Mouse (Mus musculus): ENCODE results near the gene Clstn3.
"Not testable (repeated sequence)": the region's sequence is repeated elsewhere in the genome, so short reads cannot be mapped to it uniquely, and the experiment has no call there.

The Clstn3 gene

DNA sequence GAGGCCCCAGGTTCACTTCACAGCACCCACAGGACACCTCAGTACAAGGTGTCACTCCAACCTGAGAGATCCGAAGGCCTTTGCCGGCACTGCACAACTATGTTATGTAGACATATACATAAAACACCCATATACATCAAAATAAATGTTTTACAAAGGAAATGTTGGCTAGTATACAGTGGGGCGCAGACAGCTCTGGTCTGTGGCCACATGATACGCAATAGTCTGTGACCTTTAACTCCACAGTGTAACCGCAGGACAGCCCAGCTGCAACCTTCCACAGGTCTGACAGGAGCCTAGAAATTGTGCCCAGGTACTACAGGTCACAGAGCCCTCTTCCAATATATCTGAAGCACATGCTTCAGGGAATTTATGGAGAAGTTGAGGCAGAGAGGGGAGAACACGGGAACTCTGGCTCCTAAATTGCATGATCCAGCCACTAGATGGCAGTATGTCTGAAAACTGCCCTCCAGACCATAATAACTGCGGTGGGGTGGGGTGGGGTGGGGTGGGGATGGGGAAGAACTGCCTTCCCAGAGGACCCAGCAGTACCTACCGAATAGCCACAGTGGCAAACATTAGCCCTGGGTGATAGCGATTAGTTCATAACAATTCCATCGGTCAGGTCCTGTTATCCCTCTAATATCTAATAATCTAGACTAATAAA lies 16.3 kb downstream of the Clstn3 start:
- DNase-seq, result no peak

DNA sequence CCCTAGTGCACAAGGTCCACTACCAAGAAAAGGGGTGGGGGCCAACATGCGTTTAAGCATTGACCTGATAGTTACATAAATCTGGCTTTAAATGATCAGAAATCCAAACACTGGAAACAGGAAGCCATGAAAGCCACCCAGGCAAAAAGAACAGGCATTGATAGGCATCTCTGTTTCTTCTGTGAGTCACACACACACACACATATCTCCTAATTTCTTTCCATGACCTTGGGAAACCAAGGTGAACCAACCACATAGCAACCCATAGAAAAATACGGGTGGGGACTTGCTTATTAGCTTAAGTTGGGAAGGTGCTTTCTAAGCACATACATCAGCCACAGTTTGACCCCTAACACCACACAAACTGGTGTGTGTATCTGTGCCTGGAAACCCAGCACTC lies 17.2 kb downstream of the Clstn3 start:
- DNase-seq, result no peak

DNA sequence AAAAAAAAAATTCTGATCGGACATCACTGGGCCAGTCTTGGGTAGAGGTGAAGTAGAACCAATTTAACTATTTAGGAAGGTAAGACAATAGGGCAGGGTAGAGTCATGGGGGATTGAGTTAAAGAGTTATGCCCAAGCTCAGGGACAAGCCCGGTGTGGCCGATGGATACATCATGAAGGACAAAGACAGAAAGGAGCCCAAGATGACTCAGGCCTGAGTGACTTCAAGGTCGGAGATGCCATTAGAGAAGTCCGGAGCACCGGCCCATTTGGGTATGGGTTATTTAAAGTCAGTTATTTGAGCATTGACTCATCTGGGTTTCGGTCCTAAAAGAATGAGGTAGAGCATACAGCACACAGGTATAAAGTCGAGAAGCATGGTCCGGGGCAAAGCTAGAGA lies 18.1 kb downstream of the Clstn3 start:
- DNase-seq, result no peak

DNA sequence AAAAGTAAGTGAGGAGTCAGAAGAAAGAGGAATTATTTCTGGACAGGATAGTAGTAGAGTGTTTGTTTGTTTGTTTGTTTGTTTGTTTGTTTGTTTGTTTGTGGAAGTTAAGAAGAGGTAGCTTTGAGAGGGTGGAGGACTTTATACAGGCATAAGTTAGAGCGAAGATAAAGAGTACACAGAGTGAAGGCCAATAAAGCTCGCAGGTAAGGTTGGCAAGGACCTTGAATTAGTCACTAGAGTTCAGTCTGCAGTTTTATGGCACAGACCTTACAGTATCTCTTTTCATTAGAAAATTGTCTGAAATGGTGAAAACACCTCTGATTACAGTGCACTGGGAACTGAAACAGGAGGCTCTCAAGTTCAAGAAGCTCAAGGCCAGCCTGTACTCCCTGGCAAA lies 18.6 kb downstream of the Clstn3 start:
- DNase-seq, result no peak

DNA sequence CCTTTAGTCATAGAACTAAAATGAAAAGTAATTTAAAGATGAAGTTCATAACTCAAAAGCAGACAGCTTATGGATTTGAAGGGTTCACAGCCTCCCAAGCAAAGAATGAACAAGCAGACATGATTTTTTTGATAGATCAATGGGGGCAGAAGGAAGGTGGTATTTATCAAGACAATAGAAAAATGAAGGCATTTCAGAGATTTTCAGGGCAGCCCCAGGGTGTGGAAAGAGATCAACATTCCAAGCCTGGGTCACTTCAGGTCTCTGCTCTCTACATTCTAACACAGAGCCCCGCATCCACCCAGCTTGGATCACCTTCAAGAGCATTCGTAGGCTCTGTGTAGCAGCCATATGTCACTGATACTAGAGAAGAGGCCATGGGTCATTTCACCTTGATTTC lies 21.3 kb downstream of the Clstn3 start:
- no peak for DNase-seq

DNA sequence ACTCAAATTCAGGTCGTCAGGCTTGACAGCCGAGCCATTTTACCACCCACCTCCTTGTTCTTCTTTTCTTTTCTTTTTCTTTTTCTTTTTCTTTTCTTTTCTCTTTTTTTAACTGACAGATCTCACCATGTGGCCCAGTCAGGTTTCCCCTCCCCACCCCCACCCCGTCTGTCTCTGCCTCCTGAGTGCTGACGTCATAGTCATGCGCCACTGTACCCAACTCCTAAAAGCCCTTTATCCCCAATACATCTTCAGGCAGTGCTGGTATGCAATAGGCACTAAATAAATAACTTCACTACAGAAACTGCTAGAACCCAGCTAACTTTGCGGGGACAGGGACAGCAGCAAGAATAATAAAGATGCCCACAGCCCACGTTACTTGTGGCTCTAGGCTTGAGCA lies 28.3 kb downstream of the Clstn3 start:
- DNase-seq, result no peak

DNA sequence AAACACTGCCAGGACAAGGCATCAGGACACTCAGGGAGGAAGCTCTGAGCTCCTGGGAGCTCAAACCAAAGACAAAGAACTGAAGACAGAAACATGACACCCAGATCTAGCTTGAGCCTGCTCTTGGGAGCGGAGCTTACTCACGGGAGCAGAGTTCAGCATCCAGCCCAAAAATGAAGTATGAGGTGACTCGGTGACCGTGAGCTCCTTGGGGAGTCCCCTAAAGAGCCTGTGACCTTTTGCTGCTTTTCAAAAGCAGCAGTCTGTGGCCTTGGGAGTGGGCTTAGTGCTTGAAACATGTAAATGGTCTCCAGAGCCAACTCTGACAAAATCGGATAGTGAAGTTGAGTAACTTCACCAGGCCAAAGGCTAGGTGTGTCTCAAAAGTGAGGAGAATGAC lies 29.4 kb downstream of the Clstn3 start:
- DNase-seq, result no peak

DNA sequence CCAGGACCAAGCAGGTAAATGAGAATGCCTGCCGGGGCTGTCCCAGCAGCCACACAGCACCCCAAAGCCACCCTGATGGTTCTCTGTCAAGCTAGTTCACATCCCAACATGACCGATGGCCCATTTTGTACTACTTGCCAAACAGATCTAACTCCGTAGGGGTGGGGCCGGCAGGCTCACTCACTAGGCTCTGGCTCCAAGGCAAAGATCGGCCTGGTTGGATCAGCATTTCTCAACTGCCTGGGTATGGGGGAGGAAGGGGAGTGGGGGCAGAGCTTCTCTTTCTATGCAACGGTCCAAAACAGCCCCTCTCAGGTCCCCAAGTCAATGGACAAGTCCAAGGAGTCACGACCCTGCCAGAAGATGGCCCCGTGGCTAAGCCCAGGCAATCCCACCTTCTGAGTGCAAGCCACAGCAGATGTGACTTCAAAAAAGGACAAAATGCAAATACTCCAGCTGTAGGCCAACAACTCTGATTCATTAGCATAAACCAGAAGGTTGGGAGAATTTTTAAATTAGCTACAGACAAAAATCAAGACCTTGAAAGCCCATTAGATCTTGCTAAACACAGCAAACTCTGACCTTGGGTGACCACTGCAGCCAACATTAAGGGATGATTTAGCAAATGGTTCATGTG lies 30.8 kb downstream of the Clstn3 start:
- DNase-seq, result no peak

DNA sequence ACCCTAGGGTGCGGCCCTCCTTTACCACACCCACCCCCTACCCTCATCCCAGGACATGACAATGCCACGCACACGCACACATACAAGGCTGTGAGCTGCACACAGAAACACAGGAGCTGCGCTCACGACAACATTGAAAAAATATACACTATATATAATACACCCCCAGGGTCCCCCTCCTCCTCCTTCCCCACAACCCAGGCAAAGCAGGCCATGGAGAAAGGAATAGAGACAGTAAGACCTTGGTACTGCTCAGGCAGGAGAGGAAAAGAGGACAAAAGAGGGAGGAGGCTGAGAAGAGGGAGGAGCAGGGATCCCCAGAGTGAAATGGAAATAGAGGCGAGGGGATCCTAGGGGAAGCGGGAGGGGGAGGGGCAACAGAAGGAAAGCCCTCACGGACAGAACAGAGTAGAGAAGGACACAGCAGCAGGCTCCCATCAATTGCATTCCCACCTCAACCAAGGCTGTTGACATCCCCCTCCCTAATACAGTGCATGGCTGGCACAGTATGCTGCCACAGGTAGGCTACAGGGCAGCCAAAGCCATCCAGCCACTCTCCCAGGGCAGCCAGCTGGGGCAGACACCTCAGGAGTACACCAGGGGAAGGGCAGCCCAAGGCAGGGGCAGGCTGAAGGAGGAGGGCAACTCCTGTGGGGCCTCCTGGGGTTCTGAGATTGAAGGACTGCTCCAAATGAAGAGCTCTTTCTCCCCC lies 33.7 kb downstream of the Clstn3 start:
- DNase-seq, result no peak

DNA sequence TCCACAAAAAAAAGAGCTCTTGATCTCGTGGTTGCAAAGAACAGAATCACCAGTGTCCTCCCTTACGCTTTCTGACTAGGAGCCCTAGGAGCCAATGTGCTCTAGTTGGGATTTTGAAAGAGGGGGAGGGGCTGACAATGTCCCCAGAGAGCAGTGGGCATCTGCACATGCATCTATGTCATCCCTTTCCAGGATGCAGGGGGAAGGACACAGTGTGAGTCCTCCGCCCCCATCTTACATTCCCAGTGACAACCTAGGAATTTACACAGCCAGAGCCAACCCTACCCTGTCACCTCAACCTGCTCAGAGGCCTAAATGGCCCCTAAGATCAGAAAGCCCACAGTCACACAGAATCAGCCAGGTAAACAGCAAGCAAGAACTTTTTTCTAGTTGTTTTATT lies 34.2 kb downstream of the Clstn3 start:
- no peak for DNase-seq

DNA sequence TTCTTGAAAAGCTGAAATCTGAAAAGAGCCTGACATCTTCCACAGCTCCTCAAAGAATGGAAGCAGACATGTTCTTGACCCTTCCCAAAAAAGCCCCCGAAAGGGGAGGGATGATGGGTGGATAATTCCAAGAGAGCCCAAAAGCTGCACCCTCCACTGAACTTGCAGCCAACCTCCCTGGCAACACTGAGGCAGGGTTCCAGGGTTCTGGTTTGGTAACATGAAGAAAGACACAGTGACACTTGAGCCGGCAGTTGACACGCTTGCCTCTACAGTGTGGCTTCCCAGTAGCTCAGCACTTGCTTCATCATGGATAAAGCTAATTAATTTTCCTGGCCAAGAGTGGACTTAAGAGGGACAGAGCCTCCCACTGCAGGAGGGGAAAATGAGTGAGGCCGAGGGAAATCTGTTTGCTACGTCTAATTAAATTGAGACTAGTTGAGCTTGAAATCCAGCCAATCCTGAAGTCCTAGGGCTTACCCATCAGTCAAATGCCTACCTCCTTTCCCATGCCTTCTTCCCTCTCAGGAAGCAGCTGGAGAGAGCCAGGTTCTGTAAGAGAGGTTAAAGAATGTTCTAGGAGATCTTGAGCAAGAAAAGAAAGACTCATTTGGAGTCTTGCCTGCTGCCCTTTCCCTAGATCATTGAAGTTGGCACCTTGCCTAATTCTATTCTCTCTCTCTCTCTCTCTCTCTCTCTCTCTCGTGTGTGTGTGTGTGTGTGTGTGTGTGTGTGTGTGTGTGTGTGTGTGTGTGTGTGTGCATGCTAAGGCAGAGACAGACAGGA lies 36.6 kb downstream of the Clstn3 start:
- no peak for DNase-seq

DNA sequence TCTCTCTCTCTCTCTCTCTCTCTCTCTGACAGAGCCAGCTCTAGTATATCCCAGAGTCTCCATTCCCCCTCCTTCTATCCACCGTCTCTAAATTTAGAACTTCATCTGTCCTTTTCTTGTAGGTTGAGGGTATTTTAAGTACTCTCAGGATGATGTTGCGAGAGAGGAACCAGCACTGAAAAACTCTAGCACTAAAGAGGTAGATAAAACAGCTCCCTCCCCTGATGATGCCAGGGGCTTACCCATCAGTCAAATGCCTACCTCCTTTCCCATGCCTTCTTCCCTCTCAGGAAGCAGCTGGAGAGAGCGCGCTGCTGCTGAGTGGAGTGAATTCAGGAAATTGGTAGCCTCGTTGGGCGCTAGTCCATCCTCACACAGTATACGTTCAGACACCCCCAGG lies 37.3 kb downstream of the Clstn3 start:
- DNase-seq, result peak; percentile 51

DNA sequence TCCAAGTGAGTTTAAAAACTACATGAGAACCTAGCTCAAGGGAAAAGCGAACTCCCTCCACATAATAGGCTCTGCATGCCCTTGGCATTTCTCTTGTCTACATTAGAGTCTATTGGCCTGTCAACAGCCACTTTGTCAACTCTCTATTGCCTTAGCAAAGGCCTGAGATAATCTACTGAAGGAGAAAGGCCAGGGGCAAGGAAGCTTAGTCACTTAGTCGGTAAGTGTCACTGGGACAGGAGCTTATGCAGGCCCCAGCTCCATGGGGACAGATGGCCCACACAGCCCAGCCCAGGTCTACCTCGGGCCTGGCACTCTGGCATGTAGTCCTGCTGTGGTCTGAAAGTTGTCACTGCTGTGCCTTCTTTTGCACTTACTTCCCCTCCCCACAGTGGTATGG lies 38.0 kb downstream of the Clstn3 start:
- no peak for DNase-seq

DNA sequence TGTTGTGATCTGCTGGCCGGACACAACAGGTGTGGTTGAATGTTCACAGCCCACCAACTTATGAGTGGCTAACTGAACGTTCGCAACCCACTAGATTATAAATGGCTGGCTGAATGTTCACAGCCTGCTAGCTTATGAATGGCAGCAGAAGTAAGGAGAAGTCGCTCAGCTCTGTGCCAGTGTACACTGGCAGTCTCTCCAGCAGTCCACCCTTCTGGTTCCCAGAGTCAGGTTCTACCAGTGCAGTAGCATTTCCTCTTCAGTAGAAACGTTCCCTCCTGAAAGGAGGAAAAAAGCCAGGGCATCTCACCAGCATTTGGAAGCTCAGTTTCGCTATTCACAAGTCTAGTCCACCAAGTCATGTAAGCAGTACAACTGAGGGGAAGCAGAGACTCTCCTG lies 39.1 kb downstream of the Clstn3 start:
- no peak for DNase-seq

DNA sequence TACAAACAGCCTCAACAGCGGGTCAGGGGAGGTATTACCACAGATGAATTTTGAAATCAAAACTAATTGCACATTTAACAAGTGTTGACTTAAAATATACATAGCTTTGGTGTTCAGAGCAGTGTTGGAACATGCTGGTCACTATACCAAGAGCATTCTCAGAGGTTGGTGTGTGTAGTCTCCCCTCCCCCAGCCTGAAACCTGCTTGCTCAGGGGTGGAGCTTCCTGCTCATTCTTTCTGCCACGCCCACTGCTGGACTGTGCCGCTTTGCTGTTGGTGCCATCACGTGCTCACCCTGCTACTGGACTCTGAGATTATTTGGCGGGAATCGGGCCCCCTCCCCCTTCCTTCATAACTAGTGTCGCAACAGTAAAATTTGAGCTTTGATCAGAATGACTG lies 39.6 kb downstream of the Clstn3 start:
- DNase-seq, result not testable (repeated sequence)

DNA sequence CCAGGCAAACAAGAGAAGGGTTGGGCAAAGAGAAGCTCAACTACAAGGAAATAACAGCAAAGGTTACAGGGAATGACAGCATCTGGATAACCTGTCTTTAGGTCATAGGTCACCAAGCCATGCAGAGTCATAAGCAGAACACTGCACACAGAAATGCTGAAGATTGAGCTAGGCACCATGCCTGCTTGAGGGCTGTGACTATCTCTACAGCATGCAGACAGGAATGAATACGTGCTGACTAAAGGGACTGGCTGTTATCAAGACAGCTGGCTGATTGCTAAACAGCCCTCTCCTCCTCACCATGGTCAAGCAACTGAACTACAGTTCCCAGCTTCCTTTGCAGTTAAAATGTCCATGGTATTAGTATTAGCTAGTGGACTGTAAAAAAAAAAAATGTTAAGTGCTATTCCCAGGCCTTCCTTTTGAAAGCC lies 40.5 kb downstream of the Clstn3 start:
- DNase-seq, result no peak

DNA sequence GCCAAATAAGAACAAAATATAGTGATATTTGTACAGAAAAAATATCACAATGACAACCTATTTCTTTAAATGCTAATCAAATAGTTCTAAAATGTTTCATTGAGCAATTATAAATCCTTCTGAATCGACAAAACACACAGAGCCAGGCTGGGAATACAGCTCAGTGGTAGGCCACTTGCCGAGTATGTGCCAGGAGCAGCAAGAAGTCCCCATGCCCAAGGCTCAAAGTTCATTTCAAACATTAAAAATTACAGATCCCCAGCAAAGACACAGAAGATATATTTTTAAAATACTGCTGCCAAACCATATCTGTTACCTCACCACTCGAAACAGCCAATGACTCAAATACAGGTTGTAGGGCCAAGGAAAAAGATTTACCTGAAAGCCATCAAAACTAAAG lies 45.9 kb downstream of the Clstn3 start:
- DNase-seq, result no peak

DNA sequence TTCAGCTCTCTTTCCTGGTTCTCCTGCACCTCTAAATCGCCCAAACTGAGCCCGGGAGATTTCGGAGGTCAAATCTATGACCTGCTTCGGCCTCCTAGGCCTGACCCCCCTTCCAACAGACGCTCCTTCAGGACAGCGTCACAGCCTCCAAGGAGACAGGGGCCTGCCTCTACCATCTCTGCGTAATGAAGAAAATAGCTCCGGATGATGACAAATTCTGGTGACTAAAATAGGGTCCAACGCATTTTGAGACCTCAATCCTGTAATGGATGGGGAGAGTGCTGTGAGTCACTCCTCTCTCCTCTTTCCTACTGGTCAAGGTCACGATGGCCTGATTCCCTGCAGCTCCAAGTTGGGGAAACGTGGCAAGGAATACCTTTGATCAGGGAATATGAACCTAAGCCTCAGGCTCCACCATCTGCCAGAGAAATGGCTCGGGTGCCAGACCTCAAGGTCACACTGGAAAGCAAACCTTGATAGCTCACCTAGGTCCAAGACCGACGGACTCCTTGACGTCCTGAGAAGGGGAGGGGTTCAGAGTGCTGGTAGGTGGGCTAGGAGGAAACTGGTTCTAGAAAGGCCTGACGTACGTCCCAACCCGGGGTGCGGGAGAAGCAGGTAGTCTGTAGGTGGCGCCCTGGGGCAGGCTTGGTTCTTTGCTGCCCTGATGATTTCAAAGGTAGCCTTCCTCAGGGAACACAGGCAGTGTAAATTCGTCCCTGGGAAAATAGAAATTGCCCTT lies 49.1 kb downstream of the Clstn3 start:
- peak; percentile 90 for DNase-seq

DNA sequence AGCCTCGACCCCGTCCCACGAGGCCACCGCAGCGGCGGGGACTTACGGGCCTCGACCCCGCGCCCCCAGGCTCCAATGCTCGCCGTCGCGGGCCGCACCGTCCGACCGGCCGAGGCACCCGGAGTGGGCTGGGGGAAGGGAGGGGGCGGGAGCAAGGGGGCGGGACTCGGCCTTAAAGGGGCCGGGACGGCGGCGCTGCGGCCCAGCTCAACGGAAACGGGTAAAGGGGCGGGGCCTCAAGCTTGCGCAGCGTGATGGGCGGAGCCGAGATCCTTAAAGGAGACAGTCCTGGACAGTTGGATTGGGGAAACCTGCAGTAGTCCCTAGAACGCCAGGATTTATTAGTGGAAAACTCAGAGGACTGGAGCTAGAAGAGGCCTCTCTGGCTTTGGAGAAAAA lies 49.7 kb downstream of the Clstn3 start, which contains the start of gene Pex5:
Gene Pex5, minus strand, starts transcription at position 141 of the 399 bp plus-strand sequence.
- DNase-seq, result peak; percentile 96

DNA sequence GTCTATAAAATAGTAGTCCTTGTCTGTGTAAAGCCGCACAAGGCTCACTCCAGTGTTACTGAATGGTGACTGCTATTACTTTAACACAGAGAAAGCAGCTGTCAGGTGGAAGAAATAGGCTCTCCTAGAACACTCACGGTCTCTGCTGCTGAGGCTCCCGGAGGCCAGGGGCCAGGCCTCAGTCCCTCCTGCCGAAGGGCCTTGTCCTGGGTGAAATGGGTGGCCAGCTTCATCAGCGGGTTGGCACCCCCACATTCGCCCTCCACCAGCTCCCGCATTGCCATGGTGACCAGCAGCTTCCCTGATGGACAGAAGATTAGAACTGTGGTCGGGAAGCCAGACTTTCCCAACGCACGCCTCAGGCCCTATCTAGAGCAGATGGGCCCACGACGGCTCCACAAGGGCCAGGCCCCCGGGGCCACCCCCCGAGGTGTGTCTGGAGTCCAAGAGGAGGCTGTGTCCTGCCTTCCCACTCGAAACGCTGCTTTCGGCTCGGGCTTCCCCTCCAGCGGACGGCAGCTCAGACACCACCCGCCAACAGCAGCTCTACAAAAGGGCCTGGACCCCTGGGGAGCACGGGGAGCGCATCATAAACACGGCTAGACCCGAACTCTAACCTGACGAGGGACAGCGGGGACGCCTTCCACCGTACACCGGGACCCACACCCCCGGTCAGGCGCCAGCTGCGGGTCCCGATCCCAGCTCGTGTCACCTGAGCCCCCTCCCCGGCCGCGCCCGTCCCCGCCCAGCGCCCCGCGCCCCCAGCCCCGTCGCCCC lies 50.3 kb downstream of the Clstn3 start:
- DNase-seq, result no peak

DNA sequence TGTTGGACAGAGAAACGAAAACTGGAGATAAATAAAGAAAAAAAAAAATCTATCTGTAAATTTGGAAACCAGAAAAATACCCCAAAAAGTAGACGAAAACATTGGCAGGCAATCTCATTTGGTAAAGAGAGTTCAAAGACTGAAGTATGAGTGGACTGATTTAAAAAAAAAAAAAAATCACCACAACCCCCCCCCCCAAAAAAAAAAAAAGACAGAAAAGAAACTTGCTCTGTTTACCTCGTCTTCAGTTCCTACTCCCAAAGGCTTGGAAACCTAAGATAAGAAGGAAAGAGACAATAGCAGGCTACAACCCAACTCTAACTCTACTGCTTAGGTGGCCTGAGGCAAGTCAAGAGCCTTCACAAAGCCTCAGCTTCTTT lies 50.8 kb downstream of the Clstn3 start:
- DNase-seq, result no peak

DNA sequence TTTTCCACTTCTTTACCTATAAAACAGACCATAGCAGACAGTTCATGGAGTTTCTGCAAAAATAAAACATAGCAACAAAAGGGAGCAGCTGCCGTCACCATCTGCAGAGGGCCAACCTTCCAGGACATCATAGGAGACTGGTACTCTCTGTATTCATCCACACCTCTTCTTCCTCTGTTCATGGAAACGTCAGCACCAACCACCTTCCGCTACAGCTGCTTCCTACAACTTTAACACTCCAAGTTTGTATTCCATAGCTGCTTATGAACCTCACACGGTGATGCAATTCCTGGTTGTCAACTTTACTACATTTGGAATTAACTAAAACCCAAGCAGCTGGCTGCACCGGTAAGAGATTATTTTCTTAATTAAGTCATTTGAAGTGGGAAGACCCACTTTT lies 56.2 kb downstream of the Clstn3 start:
- DNase-seq, result no peak

Data from right cerebral cortex, adult 18-20 months (tissue).